Mouse (Mus musculus) liver, adult 2 months (tissue): ENCODE measurements around the gene Sec22c. TPM values are rescaled to one million over a fixed set of nuclear protein-coding genes. Genes with fewer than 3 reads are reported as not detected.

Experiments used
- DNase-seq: peaks from one replicate; pipeline ENCODE4 v3.0.0-alpha.2; 2011; ENCODE audit warnings: low read depth, low spot score; ENCODE audit errors: extremely low read depth
- H3K27ac ChIP-seq: fragments of 200-500 bp; replicated peaks from 2 replicates; pipeline ENCODE4 v1.5.1; 2012; ENCODE audit warnings: low read depth, mild to moderate bottlenecking, control low read depth, inconsistent platforms, low read length; ENCODE audit not compliant: insufficient read depth
- H3K27me3 ChIP-seq: fragments of 200-500 bp; 2 replicates; pipeline ENCODE4 v1.6.1; 2012; ENCODE audit warnings: mild to moderate bottlenecking, moderate library complexity, low read length, inconsistent platforms; ENCODE audit not compliant: control insufficient read depth, insufficient read depth
- H3K36me3 ChIP-seq: fragments of 200-500 bp; 2 replicates; pipeline ENCODE4 v1.6.1; 2012; ENCODE audit warnings: low read length, inconsistent platforms; ENCODE audit not compliant: control insufficient read depth, insufficient read depth
- H3K4me1 ChIP-seq: fragments of 200-500 bp; 2 replicates; pipeline ENCODE4 v1.6.1; 2011; ENCODE audit warnings: low read length; ENCODE audit not compliant: control insufficient read depth, insufficient read depth
- H3K4me3 ChIP-seq: fragments of 200-500 bp; 2 replicates; pipeline ENCODE4 v1.5.1; 2011; ENCODE audit warnings: low read depth, mild to moderate bottlenecking, control low read depth, low read length, moderate library complexity; ENCODE audit not compliant: insufficient read depth
- H3K79me2 ChIP-seq: fragments of 200-500 bp; 2 replicates; pipeline ENCODE4 v1.6.1; 2012; ENCODE audit warnings: inconsistent platforms, mild to moderate bottlenecking, low read length, moderate library complexity; ENCODE audit not compliant: control insufficient read depth, insufficient read depth
- H3K9ac ChIP-seq: fragments of 200-500 bp; 2 replicates; pipeline ENCODE4 v1.6.1; 2012; ENCODE audit warnings: low read depth, mild to moderate bottlenecking, control low read depth, inconsistent platforms, low read length
- CTCF ChIP-seq: fragments of 200-500 bp; IDR thresholded peaks from 2 replicates; pipeline ENCODE4 v1.5.1; 2011; ENCODE audit warnings: low read depth, low read length, control low read depth
- POLR2A ChIP-seq: fragments of 200-500 bp; IDR thresholded peaks from 2 replicates; pipeline ENCODE4 v1.6.1; 2011; ENCODE audit warnings: low read length, control low read depth; ENCODE audit not compliant: insufficient read depth; ENCODE audit errors: extremely low read depth
- WGBS: fragments of 180-500 bp; shearing (Covaris S2); methylation state at CpG from one replicate; pipeline ENCODE4 v1.1.7; 2018; 5-methylcytosine and 5-hydroxymethylcytosine counted together
- polyA plus RNA-seq: library from polyadenylated mRNA; depleted of rRNA; stranded (reverse); fragments of >200 nt; gene quantifications from 2 replicates; pipeline ENCODE4 v1.2.3, GENCODE M21; 2012; rRNA removed
- total RNA-seq: library from RNA; depleted of rRNA; stranded (reverse); fragments of >200 nt; gene quantifications from 2 replicates; pipeline ENCODE4 v1.2.3, GENCODE M21; 2014; rRNA removed

Gene Sec22c
- total and polyA plus RNA-seq, 2 experiments = 4.1 to 5.7 TPM

DNA sequence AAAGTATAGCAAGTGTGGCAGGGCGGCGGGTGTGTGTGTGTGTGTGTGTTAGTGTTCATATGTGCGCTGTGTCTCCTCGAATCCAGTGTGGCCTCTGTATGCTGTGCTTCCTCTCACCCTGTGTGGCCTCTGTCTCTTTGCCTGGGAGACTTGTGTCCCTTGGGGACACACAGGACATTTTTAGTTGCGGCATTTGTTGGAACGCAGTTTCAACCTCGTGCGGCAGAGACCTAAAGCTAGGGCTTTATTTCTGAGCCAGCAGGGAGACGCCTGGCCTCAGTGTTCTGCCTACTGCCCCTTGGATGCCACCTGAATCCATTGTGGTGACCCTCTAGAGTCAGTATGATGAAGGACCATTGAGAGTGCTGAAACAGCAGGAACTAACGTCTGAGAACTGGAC lies 72.4 kb downstream of the Sec22c start:
- Histone ChIP-seq H3K79me2 (no peaks in the 10 kb centered on the region), H3K4me1 (no peaks in the 10 kb centered on the region), H3K9ac (no peak overlapping the region), H3K27me3 (no peaks in the 10 kb centered on the region), H3K36me3 (no peaks in the 10 kb centered on the region), H3K27ac (no peak overlapping the region), H3K4me3 (no peak overlapping the region)
- 85% methylated on average over 10 of the region's 10 CpGs for WGBS
- no peak for DNase-seq
- TF ChIP-seq CTCF (no peak), POLR2A (no peak)

DNA sequence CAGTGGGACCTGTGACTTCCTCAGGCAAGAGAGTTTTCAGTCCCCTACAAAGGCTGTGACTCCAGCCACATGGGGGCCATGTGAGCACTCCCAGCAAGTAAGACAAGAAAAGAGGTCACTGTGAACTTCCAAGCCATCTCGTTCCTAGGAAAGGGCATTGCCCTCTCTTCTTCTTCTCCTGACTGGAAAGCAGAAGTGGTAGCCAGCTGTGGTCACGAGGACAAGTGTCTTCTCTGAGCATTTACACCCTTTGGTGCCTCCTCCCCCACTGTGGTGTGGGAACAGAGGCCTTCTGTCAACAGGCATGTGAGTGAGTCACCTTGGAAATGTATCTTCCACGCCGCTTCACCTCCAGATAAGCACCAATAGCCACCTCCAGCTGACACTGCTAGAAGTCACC lies 73.3 kb downstream of the Sec22c start:
- H3K9ac ChIP-seq = no peak overlapping the region
- no peak overlapping the region for H3K27ac ChIP-seq
- H3K4me3 ChIP-seq = no peak overlapping the region
- H3K4me1 ChIP-seq = no peaks in the 10 kb centered on the region
- no peaks in the 10 kb centered on the region for H3K36me3 ChIP-seq
- H3K27me3 ChIP-seq = no peaks in the 10 kb centered on the region
- 48% methylated on average over 4 of the region's 4 CpGs for WGBS
- H3K79me2 ChIP-seq = no peaks in the 10 kb centered on the region
- peak; percentile 43 for DNase-seq
- no peak for TF ChIP-seq POLR2A
- TF ChIP-seq CTCF = no peak

DNA sequence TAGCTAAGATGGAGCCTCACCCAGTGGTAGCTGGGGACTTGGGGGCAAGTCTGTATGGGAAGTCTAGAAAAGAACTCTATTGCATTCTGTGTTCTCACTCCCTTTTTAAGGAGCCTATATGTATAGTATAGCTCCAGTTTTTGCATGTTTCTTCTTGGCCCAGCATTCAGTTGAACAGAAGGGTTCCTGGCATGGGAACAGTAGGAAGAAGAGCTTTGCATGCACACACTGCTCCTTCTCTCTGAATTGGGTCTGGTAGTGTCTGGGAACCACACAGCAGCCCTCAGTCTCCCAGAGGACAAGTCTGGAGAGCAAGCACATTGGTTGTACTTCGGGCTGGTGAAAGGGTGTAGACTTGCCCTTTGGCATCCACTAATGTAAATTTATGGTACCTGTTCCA lies 74.7 kb downstream of the Sec22c start:
- no peaks in the 10 kb centered on the region for H3K36me3 ChIP-seq
- TF ChIP-seq POLR2A = no peak
- TF ChIP-seq CTCF = no peak
- H3K4me1 ChIP-seq = no peaks in the 10 kb centered on the region
- no peak overlapping the region for H3K4me3 ChIP-seq
- H3K27ac ChIP-seq = no peak overlapping the region
- WGBS = 83% methylated on average over 1 of the region's 1 CpGs
- DNase-seq = no peak
- no peak overlapping the region for H3K9ac ChIP-seq
- no peaks in the 10 kb centered on the region for H3K27me3 ChIP-seq
- no peaks in the 10 kb centered on the region for H3K79me2 ChIP-seq

Other genes with a start within 250 kb of the Sec22c start
- gene Cck, start 209.8 kb downstream of the Sec22c start, total RNA-seq = not detected in 2 replicates
- gene Cck, start 209.8 kb downstream of the Sec22c start, polyA plus RNA-seq = not detected in 2 replicates
- not detected in 2 replicates for gene Lyzl4, start 63.4 kb downstream of the Sec22c start, total RNA-seq
- not detected in 2 replicates for gene Lyzl4, start 63.4 kb downstream of the Sec22c start, polyA plus RNA-seq
- 22.2 and 25.4 TPM in 2 replicates for gene Vipr1, start 62.8 kb downstream of the Sec22c start, total RNA-seq
- gene Vipr1, start 62.8 kb downstream of the Sec22c start, polyA plus RNA-seq = 16.7 and 16.9 TPM in 2 replicates
- gene Ss18l2, start 4.8 kb upstream of the Sec22c start, total RNA-seq = 82.4 and 83.3 TPM in 2 replicates
- gene Ss18l2, start 4.8 kb upstream of the Sec22c start, polyA plus RNA-seq = 35.2 and 56.8 TPM in 2 replicates
- 36.7 and 38.4 TPM in 2 replicates for gene Nktr, start 13.7 kb upstream of the Sec22c start, total RNA-seq
- 13.0 and 27.2 TPM in 2 replicates for gene Nktr, start 13.7 kb upstream of the Sec22c start, polyA plus RNA-seq
- 0.27 and 0.37 TPM in 2 replicates for gene Zfp651, start 53.8 kb upstream of the Sec22c start, total RNA-seq
- 0.62 and 1.2 TPM in 2 replicates for gene Zfp651, start 53.8 kb upstream of the Sec22c start, polyA plus RNA-seq
- 0.18 TPM in 1 of 2 replicates, not detected in the other for gene Klhl40, start 72.1 kb upstream of the Sec22c start, total RNA-seq
- gene Klhl40, start 72.1 kb upstream of the Sec22c start, polyA plus RNA-seq = not detected in 2 replicates
- 0.07 TPM in 1 of 2 replicates, not detected in the other for gene Hhatl, start 87.0 kb upstream of the Sec22c start, total RNA-seq
- not detected in 2 replicates for gene Hhatl, start 87.0 kb upstream of the Sec22c start, polyA plus RNA-seq
- not detected in 2 replicates for gene Ccdc13, start 134.0 kb upstream of the Sec22c start, total RNA-seq
- gene Ccdc13, start 134.0 kb upstream of the Sec22c start, polyA plus RNA-seq = not detected in 2 replicates
- 45.6 and 65.6 TPM in 2 replicates for gene Higd1a, start 152.9 kb upstream of the Sec22c start, total RNA-seq
- 14.7 and 20.2 TPM in 2 replicates for gene Higd1a, start 152.9 kb upstream of the Sec22c start, polyA plus RNA-seq
- 1.6 and 2.3 TPM in 2 replicates for gene Ackr2, start 192.9 kb upstream of the Sec22c start, total RNA-seq
- 1.4 and 2.4 TPM in 2 replicates for gene Ackr2, start 192.9 kb upstream of the Sec22c start, polyA plus RNA-seq
- 86.4 and 128 TPM in 2 replicates for gene Cyp8b1, start 210.8 kb upstream of the Sec22c start, total RNA-seq
- gene Cyp8b1, start 210.8 kb upstream of the Sec22c start, polyA plus RNA-seq = 292 and 305 TPM in 2 replicates
- 0.74 and 4.0 TPM in 2 replicates for gene Fam198a, start 245.5 kb upstream of the Sec22c start, total RNA-seq
- gene Fam198a, start 245.5 kb upstream of the Sec22c start, polyA plus RNA-seq = 2.3 and 4.4 TPM in 2 replicates